Mouse (Mus musculus): Measurements from ENCODE around the gene Ehbp1. TPM values are rescaled to one million over a fixed set of nuclear protein-coding genes. Genes with fewer than 3 reads are reported as not detected.

The Ehbp1 gene
- polyA plus RNA-seq (2012; rRNA removed; ENCODE audit: low replicate concordance) = 0.70 and 2.8 TPM in 2 replicates

DNA sequence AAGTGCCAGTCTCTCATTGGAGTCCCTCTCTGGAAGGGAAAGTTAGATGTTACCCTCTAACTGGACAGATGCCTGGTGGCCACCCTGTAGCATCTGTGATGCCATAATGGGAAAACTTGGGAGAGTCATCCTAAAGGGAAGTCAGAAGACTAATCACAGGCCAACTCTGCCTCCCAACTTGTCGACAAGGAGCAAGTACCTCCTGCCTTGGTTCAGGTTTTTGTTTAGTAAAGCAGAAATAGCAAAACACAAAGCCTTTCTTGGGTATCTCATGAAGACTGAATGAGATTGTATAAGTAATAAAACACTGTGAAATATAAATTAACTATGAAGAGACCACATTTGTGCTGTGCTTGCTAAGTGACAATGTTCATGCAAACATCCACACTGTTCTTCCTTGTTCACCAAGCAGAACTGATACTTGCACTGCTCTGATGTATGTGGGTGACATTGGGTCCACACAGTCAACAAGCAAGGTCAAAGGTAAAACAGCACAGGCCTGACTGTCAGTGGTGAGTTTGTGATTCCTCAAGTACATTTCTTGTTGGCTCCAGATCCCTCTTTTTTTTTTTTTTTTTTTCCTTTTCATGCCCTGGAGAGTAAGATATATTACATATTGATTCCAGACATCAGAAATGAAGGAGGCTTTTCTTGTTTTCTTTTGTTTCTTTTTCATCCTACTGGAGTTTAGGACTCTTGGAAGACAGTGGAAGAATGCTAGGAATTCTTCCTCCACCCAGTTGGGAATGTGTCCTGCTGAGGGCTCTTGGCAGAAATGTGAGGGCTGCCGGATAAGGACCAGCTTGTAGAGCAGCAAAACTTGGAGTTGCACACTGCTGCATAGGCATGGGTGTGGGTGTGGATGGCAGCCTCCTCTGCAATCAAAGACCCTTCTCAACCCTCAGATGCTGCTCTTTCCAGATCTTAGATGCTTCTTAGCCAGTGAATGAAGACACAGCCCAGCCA lies at the start of gene Ehbp1:
Gene Ehbp1, minus strand, starts transcription at position 51 of the 966 bp plus-strand sequence.

DNA sequence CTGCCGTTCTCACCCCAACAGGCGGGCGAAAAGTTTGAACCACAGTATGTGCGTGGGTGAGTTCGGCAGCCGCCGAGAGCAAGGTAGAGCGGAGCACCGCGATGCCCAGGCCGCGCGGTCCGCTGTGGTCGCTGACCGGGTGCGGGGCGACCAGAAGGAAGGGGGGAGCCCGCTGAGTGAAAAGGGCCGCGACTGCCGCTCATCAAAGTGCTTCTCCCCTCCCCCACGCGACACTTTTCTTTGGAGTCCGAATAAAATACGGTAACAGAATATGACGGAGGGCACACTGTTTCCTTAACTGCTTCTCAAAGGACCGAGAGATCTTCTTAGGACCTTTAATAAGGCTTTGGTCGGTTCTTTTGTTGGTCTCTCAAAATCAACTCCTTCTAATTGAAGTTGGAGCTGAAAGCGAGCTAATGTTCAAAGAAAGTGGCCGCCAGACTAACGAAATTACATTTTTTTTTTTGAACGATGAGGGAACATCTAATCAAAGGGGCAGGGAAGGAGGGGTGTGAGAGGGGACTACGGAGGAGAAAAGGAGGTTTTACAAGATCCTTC lies 339.2 kb downstream of the Ehbp1 start, which contains the start of gene Otx1:
Gene Otx1, minus strand, starts transcription at position 115 of the 558 bp plus-strand sequence.

Other genes starting within 250 kb of the Ehbp1 start
- 2.1 and 3.3 TPM in 2 replicates for gene Tmem17, start 169.8 kb upstream of the Ehbp1 start, polyA plus RNA-seq (2012; rRNA removed; ENCODE audit: low replicate concordance)

Measured in mammary gland, adult 2 months (tissue).